Mouse (Mus musculus): ENCODE measurements around the gene Asb10. TPM values are rescaled to one million over a fixed set of nuclear protein-coding genes. Genes with fewer than 3 reads are reported as not detected.

Asb10 gene
- polyA plus RNA-seq, 1 experiment = not detected

GRCm38 (mm10) chr5:24530042-24530689 lies 10.6 kb downstream of the Asb10 start:
- TF ChIP-seq CTCF (IDR thresholded peaks at IDR 0.05; ENCODE audit: control insufficient read depth, insufficient read depth, low read length) (peak; percentile 100), POLR2A (IDR thresholded peaks at IDR 0.05; ENCODE audit: borderline replicate concordance, control insufficient read depth, low read depth, low read length) (no peak)
- Histone ChIP-seq H3K4me3 (replicated peaks; ENCODE audit: control insufficient read depth, low read depth, low read length) (no peak overlapping the region), H3K4me1 (ENCODE audit: control insufficient read depth, insufficient read depth, low read length) (no peaks in the 10 kb centered on the region), H3K27ac (ENCODE audit: control insufficient read depth, insufficient read depth, low read depth, low read length, poor library complexity) (no peak overlapping the region)
- WGBS = 18% methylated on average over 24 of the region's 24 CpGs

GRCm38 (mm10) chr5:24527780-24528179 lies 13.0 kb downstream of the Asb10 start:
- WGBS = 27% methylated on average over 6 of the region's 6 CpGs
- Histone ChIP-seq H3K27ac (ENCODE audit: control insufficient read depth, insufficient read depth, low read depth, low read length, poor library complexity) (no peak overlapping the region), H3K4me3 (replicated peaks; ENCODE audit: control insufficient read depth, low read depth, low read length) (no peak overlapping the region), H3K4me1 (ENCODE audit: control insufficient read depth, insufficient read depth, low read length) (no peaks in the 10 kb centered on the region)
- no peak for TF ChIP-seq CTCF (IDR thresholded peaks at IDR 0.05; ENCODE audit: control insufficient read depth, insufficient read depth, low read length)
- no peak for TF ChIP-seq POLR2A (IDR thresholded peaks at IDR 0.05; ENCODE audit: borderline replicate concordance, control insufficient read depth, low read depth, low read length)

- TF ChIP-seq CTCF (IDR thresholded peaks at IDR 0.05; ENCODE audit: control insufficient read depth, insufficient read depth, low read length) (no peak), POLR2A (IDR thresholded peaks at IDR 0.05; ENCODE audit: borderline replicate concordance, control insufficient read depth, low read depth, low read length) (no peak)
- no peak within 1 kb of the TSS for H3K27ac ChIP-seq (ENCODE audit: control insufficient read depth, insufficient read depth, low read depth, low read length, poor library complexity)
- WGBS = under 1% methylated on average over 43 of the region's 49 CpGs
- H3K4me1 ChIP-seq (ENCODE audit: control insufficient read depth, insufficient read depth, low read length) = no peaks in the 10 kb centered on the region
- H3K4me3 ChIP-seq (replicated peaks; ENCODE audit: control insufficient read depth, low read depth, low read length) = no peak within 1 kb of the TSS
Observed at GRCm38 (mm10) chr5:24526889-24527230, 13.9 kb downstream of the Asb10 start, which contains the start of gene Gbx1. Gene Gbx1 (minus strand): TSS chr5:24527202.

- TF ChIP-seq CTCF (IDR thresholded peaks at IDR 0.05; ENCODE audit: control insufficient read depth, insufficient read depth, low read length) = no peak
- no peak for TF ChIP-seq POLR2A (IDR thresholded peaks at IDR 0.05; ENCODE audit: borderline replicate concordance, control insufficient read depth, low read depth, low read length)
- Histone ChIP-seq H3K4me1 (ENCODE audit: control insufficient read depth, insufficient read depth, low read length) (no peaks in the 10 kb centered on the region), H3K27ac (ENCODE audit: control insufficient read depth, insufficient read depth, low read depth, low read length, poor library complexity) (no peak overlapping the region), H3K4me3 (replicated peaks; ENCODE audit: control insufficient read depth, low read depth, low read length) (no peak overlapping the region)
- WGBS = 5% methylated on average over 91 of the region's 109 CpGs
Observed at GRCm38 (mm10) chr5:24526190-24526888, 14.4 kb downstream of the Asb10 start.

- TF ChIP-seq CTCF (IDR thresholded peaks at IDR 0.05; ENCODE audit: control insufficient read depth, insufficient read depth, low read length) (no peak), POLR2A (IDR thresholded peaks at IDR 0.05; ENCODE audit: borderline replicate concordance, control insufficient read depth, low read depth, low read length) (no peak)
- no peaks in the 10 kb centered on the region for H3K4me1 ChIP-seq (ENCODE audit: control insufficient read depth, insufficient read depth, low read length)
- no peak overlapping the region for H3K27ac ChIP-seq (ENCODE audit: control insufficient read depth, insufficient read depth, low read depth, low read length, poor library complexity)
- 8% methylated on average over 34 of the region's 34 CpGs for WGBS
- no peak overlapping the region for H3K4me3 ChIP-seq (replicated peaks; ENCODE audit: control insufficient read depth, low read depth, low read length)
Observed at GRCm38 (mm10) chr5:24525360-24526189, 15.2 kb downstream of the Asb10 start.

GRCm38 (mm10) chr5:24524522-24524921 lies 16.3 kb downstream of the Asb10 start:
- H3K27ac ChIP-seq (ENCODE audit: control insufficient read depth, insufficient read depth, low read depth, low read length, poor library complexity) = no peak overlapping the region
- no peaks in the 10 kb centered on the region for H3K4me1 ChIP-seq (ENCODE audit: control insufficient read depth, insufficient read depth, low read length)
- TF ChIP-seq POLR2A (IDR thresholded peaks at IDR 0.05; ENCODE audit: borderline replicate concordance, control insufficient read depth, low read depth, low read length) = no peak
- no peak for TF ChIP-seq CTCF (IDR thresholded peaks at IDR 0.05; ENCODE audit: control insufficient read depth, insufficient read depth, low read length)
- H3K4me3 ChIP-seq (replicated peaks; ENCODE audit: control insufficient read depth, low read depth, low read length) = no peak overlapping the region
- 23% methylated on average over 4 of the region's 4 CpGs for WGBS

GRCm38 (mm10) chr5:24523806-24524205 lies 17.0 kb downstream of the Asb10 start:
- TF ChIP-seq POLR2A (IDR thresholded peaks at IDR 0.05; ENCODE audit: borderline replicate concordance, control insufficient read depth, low read depth, low read length) (no peak), CTCF (IDR thresholded peaks at IDR 0.05; ENCODE audit: control insufficient read depth, insufficient read depth, low read length) (no peak)
- WGBS = 62% methylated on average over 8 of the region's 8 CpGs
- H3K27ac ChIP-seq (ENCODE audit: control insufficient read depth, insufficient read depth, low read depth, low read length, poor library complexity) = no peak overlapping the region
- no peak overlapping the region for H3K4me3 ChIP-seq (replicated peaks; ENCODE audit: control insufficient read depth, low read depth, low read length)
- H3K4me1 ChIP-seq (ENCODE audit: control insufficient read depth, insufficient read depth, low read length) = no peaks in the 10 kb centered on the region

GRCm38 (mm10) chr5:24521366-24521765 lies 19.4 kb downstream of the Asb10 start:
- no peaks in the 10 kb centered on the region for H3K4me1 ChIP-seq (ENCODE audit: control insufficient read depth, insufficient read depth, low read length)
- WGBS = 40% methylated on average over 8 of the region's 8 CpGs
- H3K27ac ChIP-seq (ENCODE audit: control insufficient read depth, insufficient read depth, low read depth, low read length, poor library complexity) = no peak overlapping the region
- H3K4me3 ChIP-seq (replicated peaks; ENCODE audit: control insufficient read depth, low read depth, low read length) = no peak overlapping the region
- no peak for TF ChIP-seq CTCF (IDR thresholded peaks at IDR 0.05; ENCODE audit: control insufficient read depth, insufficient read depth, low read length)
- no peak for TF ChIP-seq POLR2A (IDR thresholded peaks at IDR 0.05; ENCODE audit: borderline replicate concordance, control insufficient read depth, low read depth, low read length)
